ENCODE assay signal across 7 mouse cellular contexts in the genomic region with DNA sequence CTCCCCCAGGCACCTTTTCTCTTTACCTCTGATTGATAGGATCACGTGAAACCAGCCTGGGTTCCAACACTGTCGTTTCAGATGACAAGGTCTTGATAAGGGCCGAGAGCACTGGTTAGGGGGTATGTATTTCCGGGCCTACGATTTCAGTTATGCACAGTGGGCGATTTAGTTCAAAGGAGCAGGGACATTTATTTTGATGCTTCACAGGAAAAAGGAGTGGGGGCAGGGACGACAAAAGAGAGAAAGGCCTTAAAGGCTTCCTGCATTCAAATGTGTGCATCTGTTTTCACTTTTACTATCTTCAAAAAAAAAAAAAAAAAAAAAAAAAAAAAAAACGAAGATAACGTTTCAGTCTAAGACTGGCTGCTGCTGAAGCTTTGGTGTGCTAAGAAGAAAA.
A peak's percentile ranks its signal among the peaks of the same experiment; 100 is the strongest.
DNase-seq lines count a peak whose midpoint lies in the region; ATAC-seq and TF ChIP-seq lines count a peak whose summit lies in the region.

No protein-coding gene starts in this region.

- no peak for TF ChIP-seq POLR2A in lung, adult 2 months (IDR thresholded peaks at IDR 0.05; ENCODE audit: borderline replicate concordance, extremely low read depth, low read depth, low read length)

- no peak overlapping the region for H3K9ac ChIP-seq in lung, embryonic 15.5 days
- no peak overlapping the region for H3K9ac ChIP-seq in embryonic facial prominence, embryonic 12.5 days

- no peak overlapping the region for H3K4me3 ChIP-seq in lung, embryonic 15.5 days
- H3K4me3 ChIP-seq in lung, adult 2 months (replicated peaks; ENCODE audit: extremely low read depth, low read depth, low read length): no peak overlapping the region
- H3K4me3 ChIP-seq in embryonic facial prominence, embryonic 12.5 days: no peak overlapping the region

- H3K4me1 ChIP-seq in lung, embryonic 15.5 days: no peaks in the 10 kb centered on the region
- H3K4me1 ChIP-seq in lung, adult 2 months (ENCODE audit: control insufficient read depth, insufficient read depth, low read length): no peaks in the 10 kb centered on the region
- H3K4me1 ChIP-seq in embryonic facial prominence, embryonic 12.5 days: peaks cover 4% of the 10 kb centered on the region; the same call in 1 of the 2 replicates

- no peaks in the 10 kb centered on the region for H3K27me3 ChIP-seq in lung, embryonic 15.5 days
- H3K27me3 ChIP-seq in embryonic facial prominence, embryonic 12.5 days: no peaks in the 10 kb centered on the region

- no peaks in the 10 kb centered on the region for H3K36me3 ChIP-seq in lung, embryonic 15.5 days
- no peaks in the 10 kb centered on the region for H3K36me3 ChIP-seq in embryonic facial prominence, embryonic 12.5 days

- 11% methylated on average over 9 of the region's 9 CpGs for WGBS in lung, embryonic 15.5 days
- WGBS in lung, adult 2 months: 11% methylated on average over 9 of the region's 9 CpGs
- 3% methylated on average over 9 of the region's 9 CpGs for WGBS in embryonic facial prominence, embryonic 12.5 days

- TF ChIP-seq CTCF in lung, adult 2 months (IDR thresholded peaks at IDR 0.05; ENCODE audit: insufficient read depth, low read length): no peak

- H3K4me2 ChIP-seq in lung, embryonic 15.5 days: peak overlapping the region; percentile 8; the same call in 1 of the 2 replicates
- H3K4me2 ChIP-seq in embryonic facial prominence, embryonic 12.5 days (replicated peaks): 0 out of 2 replicates have a peak overlapping the region, but pooled peaks have one; percentile 11

- H3K27ac ChIP-seq in lung, embryonic 15.5 days: no peak overlapping the region
- H3K27ac ChIP-seq in embryonic facial prominence, embryonic 12.5 days: no peak overlapping the region

- no peak; the same call in 1 of the 2 replicates for ATAC-seq in lung, embryonic 15.5 days (ENCODE audit: borderline replicate concordance, extremely low read depth, low FRiP score, low TSS enrichment)
- ATAC-seq in embryonic facial prominence, embryonic 12.5 days (ENCODE audit: insufficient number of reproducible peaks, insufficient read depth, low FRiP score, low TSS enrichment): no peak

- H3K9me3 ChIP-seq in lung, embryonic 15.5 days: no peaks in the 10 kb centered on the region
- H3K9me3 ChIP-seq in embryonic facial prominence, embryonic 12.5 days: no peaks in the 10 kb centered on the region

- no peak for DNase-seq in lung, adult 2 months
- peak; percentile 23 for DNase-seq in lung, postnatal 36 days
- peak; percentile 80 to 85 for DNase-seq in thymus, postnatal 36 days
- DNase-seq in urinary bladder, adult 2 months (ENCODE audit: low spot score): no peak
- no peak for DNase-seq in urinary bladder, postnatal 14 days (ENCODE audit: low spot score)

Comparison
In these comparisons a context has a peak if more than half of its experiments do, and no peak if none do; other contexts are left out.
1. DNase-seq: peak in lung, postnatal 36 days (single experiment) and thymus, postnatal 36 days (2 of 2); none in lung, adult 2 months (single experiment), urinary bladder, adult 2 months (single experiment) and urinary bladder, postnatal 14 days (single experiment).